Mouse (Mus musculus): ENCODE results near the gene Utp20. TPM values are rescaled to one million over a fixed set of nuclear protein-coding genes. Genes with fewer than 3 reads are reported as not detected.

The Utp20 gene
- polyA plus RNA-seq, 1 experiment from 2014 or later = 7.5 TPM

- Histone ChIP-seq H3K27ac (no peak overlapping the region), H3K4me2 (no peak overlapping the region), H3K9me3 (replicated peaks) (no peaks in the 10 kb centered on the region), H3K4me1 (replicated peaks) (no peaks in the 10 kb centered on the region), H3K27me3 (no peaks in the 10 kb centered on the region), H3K4me3 (replicated peaks) (no peak overlapping the region), H3K36me3 (no peaks in the 10 kb centered on the region), H3K9ac (no peak overlapping the region)
- ATAC-seq (ENCODE audit: low read depth) = no peak
- no peak for DNase-seq
- WGBS (ENCODE audit: insufficient replicate concordance) = 63% methylated on average over 4 of the region's 4 CpGs
Observed at GRCm38 (mm10) chr10:88714744-88715143, 111.9 kb downstream of the Utp20 start.

- 35% methylated on average over 6 of the region's 6 CpGs for WGBS (ENCODE audit: insufficient replicate concordance)
- no peak overlapping the region for H3K9ac ChIP-seq
- ATAC-seq (ENCODE audit: low read depth) (no peak), DNase-seq (no peak)
- no peak overlapping the region for H3K27ac ChIP-seq
- H3K4me2 ChIP-seq = no peak overlapping the region
- H3K4me1 ChIP-seq (replicated peaks) = no peaks in the 10 kb centered on the region
- no peaks in the 10 kb centered on the region for H3K9me3 ChIP-seq (replicated peaks)
- H3K36me3 ChIP-seq = no peaks in the 10 kb centered on the region
- H3K27me3 ChIP-seq = no peaks in the 10 kb centered on the region
- H3K4me3 ChIP-seq (replicated peaks) = no peak overlapping the region
Observed at GRCm38 (mm10) chr10:88712359-88712758, 114.2 kb downstream of the Utp20 start.

GRCm38 (mm10) chr10:88708671-88709523, 117.7 kb downstream of the Utp20 start:
- Histone ChIP-seq H3K4me2 (no peak overlapping the region), H3K9ac (no peak overlapping the region), H3K27ac (no peak overlapping the region), H3K4me1 (replicated peaks) (no peaks in the 10 kb centered on the region), H3K4me3 (replicated peaks) (no peak overlapping the region), H3K27me3 (no peaks in the 10 kb centered on the region), H3K9me3 (replicated peaks) (no peaks in the 10 kb centered on the region; the same call in 1 of the 2 replicates), H3K36me3 (no peaks in the 10 kb centered on the region)
- DNase-seq (no peak), ATAC-seq (ENCODE audit: low read depth) (no peak)
- 43% methylated on average over 10 of the region's 10 CpGs for WGBS (ENCODE audit: insufficient replicate concordance)

- no peak overlapping the region for H3K4me3 ChIP-seq (replicated peaks)
- ATAC-seq (ENCODE audit: low read depth) = no peak
- WGBS (ENCODE audit: insufficient replicate concordance) = 63% methylated on average over 6 of the region's 6 CpGs
- no peak for DNase-seq
- H3K9me3 ChIP-seq (replicated peaks) = no peaks in the 10 kb centered on the region; the same call in 1 of the 2 replicates
- no peak overlapping the region for H3K27ac ChIP-seq
- no peaks in the 10 kb centered on the region for H3K4me1 ChIP-seq (replicated peaks)
- no peaks in the 10 kb centered on the region for H3K36me3 ChIP-seq
- no peak overlapping the region for H3K4me2 ChIP-seq
- no peaks in the 10 kb centered on the region for H3K27me3 ChIP-seq
- no peak overlapping the region for H3K9ac ChIP-seq
Observed at GRCm38 (mm10) chr10:88700938-88701337, 125.7 kb downstream of the Utp20 start.

Other genes with a start within 250 kb of the Utp20 start
- gene Mybpc1, start 221.7 kb downstream of the Utp20 start, polyA plus RNA-seq (2015; fragmentation: Nextera tagmentation; extraction: Ambion mirVana) = 0.44 and 0.62 TPM in 2 replicates
- 7.8 and 8.5 TPM in 2 replicates for gene Spic, start 141.8 kb downstream of the Utp20 start, polyA plus RNA-seq (2015; fragmentation: Nextera tagmentation; extraction: Ambion mirVana)
- gene Arl1, start 95.9 kb downstream of the Utp20 start, polyA plus RNA-seq (2015; fragmentation: Nextera tagmentation; extraction: Ambion mirVana) = 71.7 and 85.0 TPM in 2 replicates
- 0.02 TPM in 1 of 2 replicates, not detected in the other for gene Slc5a8, start 59.2 kb upstream of the Utp20 start, polyA plus RNA-seq (2015; fragmentation: Nextera tagmentation; extraction: Ambion mirVana)

All from liver, embryonic 13.5 days (tissue).